Mouse (Mus musculus): ENCODE measurements at regions not wholly inside any gene's neighbourhood (a gene's known extent, or its start where the extent isn't known, plus 50 kb on each side); places are given as distances from the start of the nearest gene placed in this dataset.
A peak's percentile ranks its signal among the peaks of the same experiment; 100 is the strongest.

DNA sequence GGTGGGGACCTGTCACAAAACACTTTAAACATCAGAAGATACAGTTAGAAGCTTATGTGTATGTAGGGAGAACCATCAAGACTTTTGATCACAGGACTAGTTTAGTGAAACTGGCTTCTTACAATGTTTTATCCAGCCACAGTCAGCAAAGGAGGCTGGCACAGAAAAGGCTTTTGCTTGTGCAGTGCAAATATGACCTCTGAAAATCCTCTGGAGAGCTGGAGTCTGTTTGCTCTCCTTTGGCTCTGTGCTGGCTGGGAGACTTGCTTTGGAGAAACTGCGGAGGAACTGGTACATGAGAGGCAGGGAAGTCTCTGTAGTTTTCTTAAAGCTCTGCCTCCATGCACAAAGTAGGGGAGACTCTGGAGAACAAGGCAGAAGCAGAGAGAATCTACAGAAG, 497.2 kb upstream of the Pdzrn3 start:
- no peak for DNase-seq (ENCODE audit: low spot score)

- no peak for DNase-seq (ENCODE audit: low spot score)
Measured at GRCm38 (mm10) chr6:101858895-101859294, 481.2 kb upstream of the Pdzrn3 start.

DNA sequence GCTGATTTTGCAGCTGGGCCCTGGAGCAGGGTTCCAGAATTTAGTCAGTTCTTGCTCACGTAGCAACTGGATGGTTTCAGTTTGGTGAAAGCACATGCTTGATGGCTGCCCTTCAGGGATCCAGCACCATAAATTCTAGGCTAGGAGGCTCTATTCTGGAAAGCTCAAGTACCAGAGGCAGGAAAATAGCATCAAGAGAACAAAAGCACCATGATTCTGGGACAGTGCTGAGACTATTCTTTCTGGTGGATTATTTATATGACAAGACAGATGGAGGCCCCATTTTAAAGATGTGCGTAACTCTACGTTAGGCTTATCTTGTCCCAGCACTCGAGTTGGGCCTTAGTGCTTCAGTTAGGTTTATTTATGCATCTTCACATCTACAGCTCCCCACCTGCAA, 463.0 kb upstream of the Pdzrn3 start:
- DNase-seq (ENCODE audit: low spot score), result no peak

- DNase-seq (ENCODE audit: low spot score), result no peak
Measured at GRCm38 (mm10) chr6:101837563-101837962, 459.9 kb upstream of the Pdzrn3 start.

DNA sequence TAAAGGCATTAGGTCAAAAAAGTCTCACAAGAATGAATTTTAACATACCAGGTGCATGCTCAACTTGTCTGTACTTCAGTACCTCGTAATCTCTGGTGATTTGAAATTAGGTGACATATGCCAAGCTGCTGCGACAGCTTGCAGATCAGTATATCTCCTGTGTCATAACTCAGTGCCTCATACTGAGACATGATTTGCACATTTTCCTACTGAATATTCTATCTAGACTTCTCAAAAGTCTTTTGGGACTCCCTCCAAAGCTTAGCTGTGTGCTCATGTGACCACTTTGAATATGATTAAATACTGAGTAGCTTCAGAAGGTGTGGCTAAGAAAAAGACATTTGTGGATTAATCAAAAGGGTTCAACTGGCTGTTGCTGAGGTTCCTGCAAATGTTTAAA, 416.3 kb upstream of the Pdzrn3 start:
- no peak for DNase-seq (ENCODE audit: low spot score)

- DNase-seq (ENCODE audit: low spot score), result peak; percentile 38
Measured at GRCm38 (mm10) chr6:101777864-101778263, 400.2 kb upstream of the Pdzrn3 start.

DNA sequence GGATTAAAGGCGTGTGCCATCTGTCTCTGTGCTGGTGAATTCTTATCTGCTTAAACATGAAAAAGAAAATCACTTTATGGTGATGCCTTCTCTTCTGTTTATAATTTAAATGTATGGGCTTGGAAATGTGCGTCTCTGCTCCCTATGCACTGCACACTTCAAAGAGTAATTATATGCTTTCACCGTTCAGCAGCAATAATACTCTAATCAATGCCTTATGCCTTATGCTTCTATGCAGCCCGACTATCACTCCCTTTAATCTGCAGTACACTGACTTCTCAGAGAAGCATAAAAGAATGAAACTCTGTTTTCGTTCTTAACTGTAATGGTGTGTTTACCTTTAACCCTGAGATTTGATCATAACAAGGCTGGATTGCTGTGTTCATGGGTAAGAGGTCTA, 395.5 kb upstream of the Pdzrn3 start:
- no peak for DNase-seq (ENCODE audit: low spot score)

DNA sequence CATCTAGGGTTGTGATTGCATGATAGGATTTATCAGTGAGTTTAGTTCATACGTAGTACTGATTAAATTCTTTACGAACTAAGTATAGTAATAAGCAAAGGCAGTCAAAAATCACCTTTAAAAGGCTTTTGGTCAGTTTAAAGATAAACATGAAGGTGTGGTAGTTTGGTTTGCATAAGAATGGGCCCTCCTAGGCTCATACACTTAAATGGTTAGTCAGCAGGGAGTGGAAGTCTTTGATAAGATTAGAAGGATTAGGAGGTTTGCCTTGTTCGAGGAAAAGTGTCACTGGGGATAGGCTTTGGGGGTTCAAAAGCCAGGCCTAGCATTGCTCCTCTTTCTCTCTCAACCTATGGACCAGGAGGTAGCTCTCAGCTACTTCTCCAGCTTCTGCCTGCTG, 357.4 kb upstream of the Pdzrn3 start:
- DNase-seq (ENCODE audit: low spot score), result no peak

- DNase-seq (ENCODE audit: low spot score), result peak; percentile 10
Measured at GRCm38 (mm10) chr6:101720513-101720912, 342.8 kb upstream of the Pdzrn3 start.

GRCm38 (mm10) chr6:101689684-101690083, 312.0 kb upstream of the Pdzrn3 start:
- DNase-seq (ENCODE audit: low spot score), result no peak

- DNase-seq (ENCODE audit: low spot score), result no peak
Measured at GRCm38 (mm10) chr6:101686578-101686977, 308.9 kb upstream of the Pdzrn3 start.

- no peak for DNase-seq (ENCODE audit: low spot score)
Measured at GRCm38 (mm10) chr6:101685734-101686133, 308.0 kb upstream of the Pdzrn3 start.

DNA sequence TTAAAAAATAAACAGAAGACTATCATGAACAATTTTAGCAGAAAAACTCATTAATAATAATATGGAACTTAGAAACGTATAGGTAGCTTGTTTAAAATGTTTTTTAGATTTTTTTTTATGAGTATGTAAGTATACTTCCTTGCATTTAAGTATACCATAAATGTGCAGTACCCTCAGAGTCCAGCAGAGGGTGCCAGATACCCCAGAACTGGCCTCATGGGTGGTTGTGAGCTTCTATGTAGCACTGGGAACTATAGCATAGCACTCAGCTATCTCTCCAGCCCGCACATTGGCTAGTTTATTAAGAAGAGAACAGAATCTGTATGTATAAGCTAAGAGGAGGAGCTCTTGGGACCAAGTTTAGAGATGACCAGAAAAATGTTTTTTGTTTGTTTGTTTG, 306.7 kb upstream of the Pdzrn3 start:
- DNase-seq (ENCODE audit: low spot score), result no peak

DNA sequence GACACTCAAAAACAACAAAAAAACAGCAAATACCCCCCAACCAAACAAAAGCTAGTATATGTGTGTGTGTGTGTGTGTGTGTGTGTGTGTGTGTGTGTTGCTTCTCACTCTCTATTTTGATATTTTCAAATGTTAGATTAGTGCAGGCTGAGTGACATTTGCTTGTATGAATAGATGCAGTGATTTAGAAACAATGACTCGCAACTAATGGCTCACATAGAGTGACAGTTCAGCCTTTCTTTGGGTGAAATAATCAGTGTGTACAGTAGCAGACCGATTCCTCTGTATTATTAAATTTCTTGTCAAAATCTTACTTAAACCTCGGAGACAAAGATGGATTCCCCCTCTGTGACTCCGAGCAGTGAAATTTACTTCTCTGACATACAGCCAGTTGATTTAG, 297.1 kb upstream of the Pdzrn3 start:
- DNase-seq (ENCODE audit: low spot score), result peak; percentile 64

DNA sequence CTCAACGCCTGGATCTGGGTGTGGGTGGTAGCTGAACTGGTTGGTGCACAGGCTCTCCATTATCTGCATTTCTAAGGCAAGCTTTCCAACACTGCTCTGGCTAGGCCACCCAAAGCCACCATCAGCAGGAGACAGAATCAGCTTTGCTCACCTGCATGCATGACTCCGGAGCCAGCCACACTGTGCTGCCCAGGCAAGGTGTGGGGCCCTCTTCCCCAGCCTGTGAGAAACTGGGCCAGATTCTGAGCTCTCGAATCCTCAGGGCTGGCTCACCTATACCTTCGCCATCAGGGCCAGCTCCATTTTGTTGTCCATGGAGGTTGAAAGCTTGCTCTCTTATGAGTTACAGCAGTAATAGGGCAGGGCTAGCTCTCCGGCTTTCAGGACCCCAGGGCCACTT, 293.1 kb upstream of the Pdzrn3 start:
- no peak for DNase-seq (ENCODE audit: low spot score)

GRCm38 (mm10) chr6:101669118-101669845, 291.6 kb upstream of the Pdzrn3 start:
- DNase-seq (ENCODE audit: low spot score), result no peak

- DNase-seq (ENCODE audit: low spot score), result no peak
Measured at GRCm38 (mm10) chr6:101654351-101654750, 276.7 kb upstream of the Pdzrn3 start.

DNA sequence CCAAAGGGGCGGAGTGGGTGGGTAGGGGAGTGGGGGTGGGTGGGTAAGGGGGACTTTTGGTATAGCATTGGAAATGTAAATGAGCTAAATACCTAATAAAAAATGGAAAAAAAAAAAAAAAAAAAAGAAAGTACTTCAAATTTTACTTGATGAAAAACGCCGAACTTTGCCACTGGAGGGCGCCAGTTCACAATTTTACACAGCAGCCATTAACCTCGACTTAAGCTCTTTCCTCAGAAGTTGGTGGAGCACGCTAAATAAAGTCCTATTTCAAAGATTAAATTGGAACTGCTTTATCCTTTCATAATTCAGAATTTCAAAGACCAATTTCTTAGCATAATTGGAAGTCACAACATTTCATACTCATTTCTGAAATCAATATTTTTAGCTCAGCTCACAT, 272.7 kb upstream of the Pdzrn3 start:
- peak; percentile 83 for DNase-seq (ENCODE audit: low spot score)

GRCm38 (mm10) chr6:101617295-101617694, 239.6 kb upstream of the Pdzrn3 start:
- DNase-seq (ENCODE audit: low spot score), result no peak

DNA sequence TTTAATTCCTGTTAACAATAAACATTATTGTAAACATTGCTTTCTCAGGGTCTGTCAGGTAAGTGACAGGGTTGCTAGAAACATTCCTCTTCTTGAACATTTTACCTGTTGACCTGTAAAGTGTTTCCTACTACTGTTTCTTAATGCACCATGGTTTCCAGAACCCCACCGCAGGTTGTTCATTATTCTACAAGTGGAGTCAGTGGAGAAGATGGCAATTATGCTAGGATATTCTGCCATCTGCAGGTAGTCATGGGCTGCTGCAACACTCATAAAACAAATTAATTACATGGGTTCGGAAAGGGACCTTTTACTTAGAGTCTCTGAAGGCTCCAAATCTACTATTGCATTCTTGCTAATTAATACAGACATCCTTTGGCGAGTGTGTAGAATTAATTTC, 239.1 kb upstream of the Pdzrn3 start:
- DNase-seq (ENCODE audit: low spot score), result peak; percentile 60

DNA sequence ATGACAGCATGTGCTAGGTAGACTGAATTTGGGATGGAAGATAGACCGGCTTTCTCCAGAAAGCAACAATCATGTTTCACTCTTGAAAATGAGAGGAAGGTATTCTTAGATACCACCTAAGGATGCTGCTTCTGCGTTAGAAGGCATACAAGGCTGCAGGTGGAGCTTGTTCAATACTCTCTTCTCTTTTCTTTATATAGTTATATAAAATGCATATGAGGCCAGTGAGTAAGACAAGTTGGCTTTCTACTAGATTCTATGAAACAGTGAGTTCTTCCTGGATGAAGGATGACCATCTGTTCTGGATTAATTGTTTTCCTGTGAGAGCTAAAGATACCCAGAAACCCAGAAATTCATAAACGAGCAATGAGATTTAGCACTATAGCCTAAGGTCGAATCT, 231.3 kb upstream of the Pdzrn3 start:
- DNase-seq (ENCODE audit: low spot score), result no peak

DNA sequence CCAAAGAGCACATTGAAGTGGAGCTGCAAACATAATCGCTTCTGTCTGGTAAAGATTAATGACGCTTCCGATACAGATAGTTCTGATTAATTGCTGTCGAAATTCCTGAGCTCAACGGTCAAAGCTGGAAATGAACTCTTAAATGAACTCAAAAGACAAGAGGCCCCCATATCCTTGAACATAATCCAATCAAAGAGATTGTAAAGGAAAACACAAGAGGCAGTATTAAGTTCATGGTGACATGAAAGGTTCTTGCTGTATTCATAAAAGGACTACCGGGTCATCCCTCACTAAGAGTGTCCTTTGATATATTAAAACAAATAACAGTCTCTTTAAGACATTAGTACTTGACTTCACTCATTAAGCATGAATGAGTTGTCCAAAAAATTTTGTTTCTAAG, 225.4 kb upstream of the Pdzrn3 start:
- no peak for DNase-seq (ENCODE audit: low spot score)

DNA sequence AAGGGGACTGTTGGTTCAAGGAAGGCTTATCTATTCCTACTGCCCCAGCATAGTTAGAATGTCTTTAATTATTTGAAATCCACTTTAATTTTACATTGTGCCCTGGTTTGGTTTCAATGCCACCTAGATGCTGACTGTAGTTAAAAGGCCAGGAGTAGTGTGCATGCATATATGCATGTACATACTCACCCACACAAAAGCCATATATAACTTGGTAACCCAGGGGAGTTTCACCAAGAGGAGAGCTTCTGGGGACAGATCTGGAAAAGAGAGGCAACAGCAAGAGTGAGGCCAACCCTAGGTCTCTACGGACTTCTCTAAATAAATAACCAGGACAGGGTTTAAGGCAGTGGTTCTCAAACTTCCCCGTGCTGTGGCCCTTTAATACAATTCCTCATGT, 219.3 kb upstream of the Pdzrn3 start:
- DNase-seq (ENCODE audit: low spot score), result no peak
